Mouse (Mus musculus): Measurements from ENCODE around the gene Hoxc12. TPM values are rescaled to one million over a fixed set of nuclear protein-coding genes. Genes with fewer than 3 reads are reported as not detected.

The Hoxc12 gene
- total RNA-seq, 2 experiments from 2014 or later = not detected

GRCm38 (mm10) chr15:102980912-102981311, 44.4 kb downstream of the Hoxc12 start:
- DNase-seq (ENCODE audit: low spot score in 2 of 2) = no peak

- DNase-seq (ENCODE audit: low spot score in 2 of 2) = no peak
These were observed 45.1 kb downstream of the Hoxc12 start for GRCm38 (mm10) chr15:102981379-102982288.

- DNase-seq (ENCODE audit: low spot score in 2 of 2) = no peak
These were observed 47.2 kb downstream of the Hoxc12 start for GRCm38 (mm10) chr15:102983716-102984115.

GRCm38 (mm10) chr15:102984521-102984920, 48.0 kb downstream of the Hoxc12 start:
- DNase-seq (ENCODE audit: low spot score in 2 of 2) = no peak

GRCm38 (mm10) chr15:102984925-102985324, 48.4 kb downstream of the Hoxc12 start:
- DNase-seq (ENCODE audit: low spot score in 2 of 2) = no peak

GRCm38 (mm10) chr15:102987124-102987833, 50.7 kb downstream of the Hoxc12 start:
- peak; percentile 79 to 88 for DNase-seq (ENCODE audit: low spot score in 2 of 2)

GRCm38 (mm10) chr15:102988078-102988477, 51.5 kb downstream of the Hoxc12 start:
- DNase-seq (ENCODE audit: low spot score in 2 of 2) = no peak

Small RNA genes within 50 kb of the gene (microRNA-seq; reads per million reads assigned to microRNA genes)
- gene Mir196a-2 = 0 to 1.1 reads per million in 2 experiments

Other genes starting within 250 kb of the Hoxc12 start
- gene Calcoco1, start 214.6 kb upstream of the Hoxc12 start, total RNA-seq (2021) = 10 to 100 TPM; 66.9 to 69.6 TPM
- not detected for gene Hoxc13, start 15.7 kb upstream of the Hoxc12 start, total RNA-seq (2021)
- not detected for gene Hoxc11, start 17.7 kb downstream of the Hoxc12 start, total RNA-seq (2021)
- gene Hoxc10, start 30.0 kb downstream of the Hoxc12 start, total RNA-seq (2021) = not detected
- not detected for gene Hoxc5, start 30.7 kb downstream of the Hoxc12 start, total RNA-seq (2021)
- not detected for gene Hoxc9, start 39.7 kb downstream of the Hoxc12 start, total RNA-seq (2021)
- gene Hoxc8, start 53.9 kb downstream of the Hoxc12 start, total RNA-seq (2021) = not detected
- not detected for gene Hoxc6, start 61.5 kb downstream of the Hoxc12 start, total RNA-seq (2021)
- gene Hoxc4, start 82.2 kb downstream of the Hoxc12 start, total RNA-seq (2021) = not detected
- 10 to 100 TPM; 14.5 to 15.4 TPM for gene Smug1, start 230.3 kb downstream of the Hoxc12 start, total RNA-seq (2021)

All from layer of hippocampus, postnatal 14 days (tissue).